Mouse (Mus musculus) erythroblast, embryonic 14.5 days (primary cell): ENCODE measurements around the gene Zfp72.

Experiments used
- GATA1 ChIP-seq: IDR thresholded peaks from 2 replicates; pipeline ENCODE4 v1.6.1; 2012; ENCODE audit warnings: low read length, inconsistent platforms, mixed read lengths
- TAL1 ChIP-seq: IDR thresholded peaks from 3 replicates; pipeline ENCODE4 v1.6.1; 2012; ENCODE audit warnings: low read length, inconsistent platforms, mixed read lengths

DNA sequence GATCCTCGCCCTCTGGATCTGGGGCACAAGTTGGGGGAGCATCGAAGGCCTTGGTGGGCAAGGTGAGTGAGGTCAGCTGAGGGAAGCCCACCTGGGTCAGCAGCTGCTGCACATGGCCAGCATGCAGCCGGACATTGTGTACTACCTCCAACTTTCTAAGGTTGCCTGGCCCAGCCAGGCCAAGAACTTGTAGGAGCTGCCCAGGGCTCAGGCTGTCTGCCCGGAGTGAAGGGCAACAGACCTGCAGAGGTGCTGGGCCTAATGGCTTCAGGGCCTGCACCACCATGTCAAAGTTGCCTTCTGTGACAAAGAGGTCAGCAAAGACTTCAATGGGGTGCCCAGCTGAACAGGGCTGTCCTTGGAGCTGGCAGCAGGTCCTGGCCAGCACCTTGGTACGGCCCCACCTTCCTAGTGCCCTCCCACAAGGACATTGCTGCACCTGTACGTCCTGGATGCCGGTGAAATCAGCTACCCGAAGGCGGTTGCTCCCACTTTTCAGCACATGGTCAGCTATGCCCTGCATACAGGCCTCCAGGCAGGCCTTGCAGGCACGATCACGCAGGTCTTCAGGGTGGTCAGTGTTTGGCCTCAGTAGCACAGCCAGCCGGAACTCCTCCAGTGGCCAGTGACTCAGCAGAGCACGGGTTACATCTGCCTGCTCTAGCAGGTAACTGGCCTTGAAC, 27.3 kb downstream of the Zfp72 start:
- TF ChIP-seq TAL1: no peak
- TF ChIP-seq GATA1: no peak
